8 mouse cellular contexts compared by ENCODE assay signal in the genomic region with DNA sequence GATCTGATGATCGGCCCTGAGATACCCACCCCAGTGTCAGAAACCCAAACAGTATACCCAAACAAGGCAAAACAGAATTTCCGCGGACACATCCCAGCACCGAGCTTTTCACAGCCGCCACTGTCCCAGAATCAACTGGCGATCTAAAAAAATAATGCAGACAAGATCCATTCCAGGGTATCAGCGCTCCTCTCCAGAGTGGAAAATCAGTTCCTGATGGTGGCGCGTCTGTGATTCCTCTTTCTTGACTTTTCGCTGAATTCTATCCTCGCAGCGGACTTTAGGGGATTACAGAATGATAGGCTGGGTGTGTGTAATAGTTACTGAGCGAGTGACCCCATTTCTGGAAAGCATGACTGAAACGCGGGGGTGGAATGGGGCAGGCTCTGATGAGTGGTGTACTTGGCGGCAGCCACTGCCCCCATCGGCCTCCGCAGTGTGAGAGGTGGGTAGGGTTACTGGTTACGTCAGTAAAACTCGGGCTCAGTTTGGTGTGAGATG. TPM values are rescaled to one million over a fixed set of nuclear protein-coding genes. Genes with fewer than 3 reads are reported as not detected.
DNase-seq lines count a peak whose midpoint lies in the region; ATAC-seq and TF ChIP-seq lines count a peak whose summit lies in the region.

No protein-coding gene starts in this region.

- H3K36me3 ChIP-seq in embryonic facial prominence, embryonic 10.5 days (replicated peaks), result no peaks in the 10 kb centered on the region
- H3K36me3 ChIP-seq in intestine, postnatal 0 days (ENCODE audit: control insufficient read depth, insufficient read depth), result no peaks in the 10 kb centered on the region
- H3K36me3 ChIP-seq in limb, embryonic 15.5 days, result no peaks in the 10 kb centered on the region
- H3K36me3 ChIP-seq in midbrain, embryonic 14.5 days (ENCODE audit: control insufficient read depth, insufficient read depth, low read length), result no peaks in the 10 kb centered on the region

- H3K9ac ChIP-seq in intestine, postnatal 0 days (ENCODE audit: low read depth, low read length), result peak overlapping the region; percentile 69; the same call in 1 of the 2 replicates
- peak overlapping the region; percentile 56; the same call in 1 of the 2 replicates for H3K9ac ChIP-seq in limb, embryonic 15.5 days
- peak overlapping the region; percentile 61 for H3K9ac ChIP-seq in midbrain, embryonic 14.5 days (replicated peaks; ENCODE audit: low read length)

- no peaks in the 10 kb centered on the region for H3K9me3 ChIP-seq in embryonic facial prominence, embryonic 10.5 days
- H3K9me3 ChIP-seq in intestine, postnatal 0 days (ENCODE audit: control insufficient read depth), result no peaks in the 10 kb centered on the region
- H3K9me3 ChIP-seq in limb, embryonic 15.5 days, result no peaks in the 10 kb centered on the region
- H3K9me3 ChIP-seq in midbrain, embryonic 14.5 days (ENCODE audit: control insufficient read depth, low read length), result no peaks in the 10 kb centered on the region

- H3K4me3 ChIP-seq in embryonic facial prominence, embryonic 10.5 days, result peak overlapping the region; percentile 72
- H3K4me3 ChIP-seq in intestine, postnatal 0 days (ENCODE audit: low read depth, low read length), result peak overlapping the region; percentile 64
- peak overlapping the region; percentile 61 for H3K4me3 ChIP-seq in limb, embryonic 15.5 days
- H3K4me3 ChIP-seq in midbrain, embryonic 14.5 days (replicated peaks; ENCODE audit: low read depth, low read length), result peak overlapping the region; percentile 59

- H3K27me3 ChIP-seq in embryonic facial prominence, embryonic 10.5 days (replicated peaks; ENCODE audit: low read depth, poor library complexity, severe bottlenecking), result peaks cover 39% of the 10 kb centered on the region
- no peaks in the 10 kb centered on the region for H3K27me3 ChIP-seq in intestine, postnatal 0 days (replicated peaks; ENCODE audit: control insufficient read depth, insufficient read depth, low read length)
- H3K27me3 ChIP-seq in limb, embryonic 15.5 days, result no peaks in the 10 kb centered on the region
- H3K27me3 ChIP-seq in midbrain, embryonic 14.5 days (ENCODE audit: control insufficient read depth, insufficient read depth, low read length), result no peaks in the 10 kb centered on the region

- WGBS in embryonic facial prominence, embryonic 10.5 days, result 20% methylated on average over 20 of the region's 20 CpGs
- WGBS in intestine, postnatal 0 days, result 18% methylated on average over 20 of the region's 20 CpGs
- 12% methylated on average over 20 of the region's 20 CpGs for whole genome bisulfite sequencing in limb, embryonic 15.5 days
- 16% methylated on average over 20 of the region's 20 CpGs for WGBS in midbrain, embryonic 14.5 days

- peaks cover 5% of the 10 kb centered on the region for H3K4me1 ChIP-seq in embryonic facial prominence, embryonic 10.5 days
- H3K4me1 ChIP-seq in intestine, postnatal 0 days (replicated peaks; ENCODE audit: control insufficient read depth, insufficient read depth, low read length), result no peaks in the 10 kb centered on the region
- H3K4me1 ChIP-seq in limb, embryonic 15.5 days, result no peaks in the 10 kb centered on the region
- H3K4me1 ChIP-seq in midbrain, embryonic 14.5 days (ENCODE audit: control insufficient read depth, insufficient read depth, low read length), result no peaks in the 10 kb centered on the region

- no peak for TF ChIP-seq CTCF in intestine, postnatal 0 days (IDR thresholded peaks at IDR 0.05; ENCODE audit: low read depth)

- peak overlapping the region; percentile 64 for H3K4me2 ChIP-seq in intestine, postnatal 0 days (replicated peaks; ENCODE audit: low read depth)
- peak overlapping the region; percentile 50 for H3K4me2 ChIP-seq in limb, embryonic 15.5 days
- H3K4me2 ChIP-seq in midbrain, embryonic 14.5 days (ENCODE audit: low read length), result peak overlapping the region; percentile 63

- H3K27ac ChIP-seq in embryonic facial prominence, embryonic 10.5 days (replicated peaks), result peak overlapping the region; percentile 90
- H3K27ac ChIP-seq in intestine, postnatal 0 days (ENCODE audit: low read depth, low read length), result peak overlapping the region; percentile 82; the same call in 1 of the 2 replicates
- peak overlapping the region; percentile 91 for H3K27ac ChIP-seq in limb, embryonic 15.5 days
- no peak overlapping the region for H3K27ac ChIP-seq in midbrain, embryonic 14.5 days (replicated peaks; ENCODE audit: low read depth, low read length)

- peak; percentile 53 for DNase-seq in 3134 (ENCODE audit: extremely low read depth, insufficient read length, low spot score)
- peak; percentile 71 for DNase-seq in adrenal gland, adult 2 months
- DNase-seq in embryonic facial prominence, embryonic 10.5 days (ENCODE audit: low spot score), result peak; percentile 59
- peak; percentile 56 to 57 for DNase-seq in heart, adult 18-20 months
- peak; percentile 39 for DNase-seq in midbrain, embryonic 14.5 days
- peak; percentile 5 to 9 for DNase-seq in spleen, postnatal 14 days (ENCODE audit: low spot score in 2 of 2)

- no peak for ATAC-seq in intestine, postnatal 0 days
- no peak for ATAC-seq in limb, embryonic 15.5 days (ENCODE audit: insufficient number of reproducible peaks, low FRiP score, low TSS enrichment, low read depth)
- no peak for ATAC-seq in midbrain, embryonic 14.5 days (ENCODE audit: low FRiP score, low TSS enrichment)

RNA-seq across cellular contexts. Expression of gene Rps6ka3, which starts 46.9 kb away (rescaled TPM):
- 10 to 100 TPM; 50.0 to 61.0 TPM for total RNA-seq in adrenal gland, adult 2 months (2021)
- polyA plus RNA-seq in adrenal gland, adult 2 months (2012; rRNA removed), result 7.7 and 9.2 TPM in 2 replicates
- 6.7 and 7.0 TPM in 2 replicates for polyA plus RNA-seq in embryonic facial prominence, embryonic 10.5 days (2016; fragmentation: Nextera tagmentation; extraction: Ambion mirVana)
- 10 to 100 TPM; 29.0 to 44.6 TPM for total RNA-seq in heart, adult 18-20 months (2021)
- polyA plus RNA-seq in intestine, postnatal 0 days (2015; fragmentation: Nextera tagmentation; extraction: Ambion mirVana), result 4.9 TPM in 2 replicates
- polyA plus RNA-seq in limb, embryonic 15.5 days (2015; fragmentation: Nextera tagmentation; extraction: Ambion mirVana), result 5.0 and 7.0 TPM in 2 replicates
- 6.7 and 7.5 TPM in 2 replicates for polyA plus RNA-seq in midbrain, embryonic 14.5 days (2014; fragmentation: Nextera tagmentation; extraction: Ambion mirVana)

Comparison
In these comparisons a context has a peak if more than half of its experiments do, and no peak if none do; other contexts are left out.
1. DNase-seq: peak in every context shown above with its lines; median percentile 71 in adrenal gland, adult 2 months; 59 in embryonic facial prominence, embryonic 10.5 days; 56 in heart, adult 18-20 months; 53 in 3134; 39 in midbrain, embryonic 14.5 days; 7 in spleen, postnatal 14 days.